Mouse (Mus musculus) kidney, embryonic 15.5 days (tissue): Measurements from ENCODE around the gene Hoxd4. TPM values are rescaled to one million over a fixed set of nuclear protein-coding genes. Genes with fewer than 3 reads are reported as not detected.

Experiments
- ATAC-seq: fragments of 200-750 bp; cut with Nextera tagmentation; replicated peaks from 2 replicates; pipeline ENCODE4 v1.8.0; 2017; ENCODE audit warnings: moderate TSS enrichment; ENCODE audit not compliant: low FRiP score
- H3K27ac ChIP-seq: fragments of 300-500 bp; sonication (generic); 2 replicates; pipeline ENCODE4 v1.5.1; 2015; ENCODE audit warnings: mild to moderate bottlenecking, inconsistent platforms
- H3K27me3 ChIP-seq: fragments of 300-500 bp; sonication (generic); 2 replicates; pipeline ENCODE4 v1.6.1; 2015; ENCODE audit warnings: inconsistent platforms
- H3K36me3 ChIP-seq: fragments of 300-500 bp; sonication (generic); 2 replicates; pipeline ENCODE4 v1.6.1; 2015; ENCODE audit warnings: inconsistent platforms
- H3K4me1 ChIP-seq: fragments of 300-500 bp; sonication (generic); 2 replicates; pipeline ENCODE4 v1.6.1; 2015; ENCODE audit warnings: inconsistent platforms
- H3K4me2 ChIP-seq: fragments of 300-500 bp; sonication (generic); 2 replicates; pipeline ENCODE4 v1.6.1; 2015; ENCODE audit warnings: moderate library complexity, mild to moderate bottlenecking, inconsistent platforms
- H3K4me3 ChIP-seq: fragments of 300-500 bp; sonication (generic); replicated peaks from 2 replicates; pipeline ENCODE4 v1.5.1; 2015; ENCODE audit warnings: mild to moderate bottlenecking, inconsistent platforms
- H3K9ac ChIP-seq: fragments of 300-500 bp; sonication (generic); 2 replicates; pipeline ENCODE4 v1.6.1; 2015; ENCODE audit warnings: mild to moderate bottlenecking, inconsistent platforms
- H3K9me3 ChIP-seq: fragments of 300-500 bp; sonication (generic); replicated peaks from 2 replicates; pipeline ENCODE4 v1.6.1; 2016; ENCODE audit warnings: inconsistent platforms
- WGBS: fragments of 180-500 bp; shearing (Covaris S2); methylation state at CpG from one replicate; pipeline ENCODE4 v1.1.7; 2015; ENCODE audit warnings: mixed read lengths; 5-methylcytosine and 5-hydroxymethylcytosine counted together
- polyA plus RNA-seq: library from polyadenylated mRNA; unstranded; fragments of >200 nt; fragmentation: Nextera tagmentation; extraction: Ambion mirVana; gene quantifications from 2 replicates; pipeline ENCODE4 v1.2.1, GENCODE M21; 2015

Hoxd4 gene
- polyA plus RNA-seq: 5.6 and 5.8 TPM in 2 replicates

GRCm38 (mm10) chr2:74711721-74712621, at the start of gene Hoxd4, which contains the start of gene Hoxd3:
TSS of gene Hoxd4 (plus strand) at chr2:74711929.
TSS of gene Hoxd3 (plus strand) at chr2:74711927.
- Histone ChIP-seq H3K4me2 (peak within 1 kb of the TSS; percentile 75), H3K4me3 (peak within 1 kb of the TSS; percentile 95), H3K36me3 (no peaks in the 10 kb centered on the region), H3K4me1 (peaks cover 61% of the 10 kb centered on the region), H3K27me3 (no peaks in the 10 kb centered on the region), H3K9ac (peak within 1 kb of the TSS; percentile 99), H3K9me3 (no peaks in the 10 kb centered on the region), H3K27ac (peak within 1 kb of the TSS; percentile 96)
- WGBS: under 1% methylated on average over 65 of the region's 65 CpGs
- ATAC-seq: peak; percentile 16

- 3% methylated on average over 18 of the region's 18 CpGs for WGBS
- H3K9ac ChIP-seq: no peak overlapping the region
- H3K4me2 ChIP-seq: peak overlapping the region; percentile 23; the same call in 1 of the 2 replicates
- H3K36me3 ChIP-seq: no peaks in the 10 kb centered on the region
- no peaks in the 10 kb centered on the region for H3K9me3 ChIP-seq
- no peak for ATAC-seq
- H3K4me3 ChIP-seq: no peak overlapping the region
- H3K27me3 ChIP-seq: peaks cover 98% of the 10 kb centered on the region
- H3K4me1 ChIP-seq: peaks cover 35% of the 10 kb centered on the region
- no peak overlapping the region for H3K27ac ChIP-seq
Observed at GRCm38 (mm10) chr2:74663291-74663925, 48.3 kb upstream of the Hoxd4 start.

GRCm38 (mm10) chr2:74666411-74666810, 45.3 kb upstream of the Hoxd4 start:
- Histone ChIP-seq H3K9me3 (no peaks in the 10 kb centered on the region), H3K4me3 (no peak overlapping the region), H3K27me3 (peaks cover 96% of the 10 kb centered on the region), H3K36me3 (no peaks in the 10 kb centered on the region), H3K9ac (no peak overlapping the region), H3K4me1 (peaks cover 27% of the 10 kb centered on the region), H3K4me2 (no peak overlapping the region), H3K27ac (no peak overlapping the region)
- 3% methylated on average over 7 of the region's 7 CpGs for WGBS
- no peak for ATAC-seq

GRCm38 (mm10) chr2:74667191-74667841, 44.4 kb upstream of the Hoxd4 start:
- H3K27ac ChIP-seq: no peak overlapping the region
- no peak overlapping the region for H3K9ac ChIP-seq
- peaks cover 96% of the 10 kb centered on the region for H3K27me3 ChIP-seq
- peak; percentile 31; the same call in 1 of the 2 replicates for ATAC-seq
- H3K4me2 ChIP-seq: peak overlapping the region; percentile 93
- peaks cover 24% of the 10 kb centered on the region for H3K4me1 ChIP-seq
- H3K4me3 ChIP-seq: peak overlapping the region; percentile 52
- WGBS: under 1% methylated on average over 35 of the region's 36 CpGs
- H3K36me3 ChIP-seq: no peaks in the 10 kb centered on the region
- H3K9me3 ChIP-seq: no peaks in the 10 kb centered on the region

GRCm38 (mm10) chr2:74667842-74668357, 43.8 kb upstream of the Hoxd4 start, which contains the start of gene Hoxd13:
TSS of gene Hoxd13 (plus strand) at chr2:74668310.
- H3K9me3 ChIP-seq: no peaks in the 10 kb centered on the region
- H3K4me3 ChIP-seq: peak within 1 kb of the TSS; percentile 52
- peak; percentile 85 for ATAC-seq
- 0 out of 2 replicates have a peak within 1 kb of the TSS, but pooled peaks have one; percentile 35 for H3K9ac ChIP-seq
- no peaks in the 10 kb centered on the region for H3K36me3 ChIP-seq
- H3K27me3 ChIP-seq: peaks cover 96% of the 10 kb centered on the region
- peaks cover 29% of the 10 kb centered on the region for H3K4me1 ChIP-seq
- peak within 1 kb of the TSS; percentile 93 for H3K4me2 ChIP-seq
- no peak within 1 kb of the TSS for H3K27ac ChIP-seq
- 1% methylated on average over 37 of the region's 51 CpGs for WGBS

GRCm38 (mm10) chr2:74668370-74669229, 43.1 kb upstream of the Hoxd4 start:
- Histone ChIP-seq H3K36me3 (no peaks in the 10 kb centered on the region), H3K27ac (no peak overlapping the region), H3K4me3 (peak overlapping the region; percentile 52), H3K9ac (0 out of 2 replicates have a peak overlapping the region, but pooled peaks have one; percentile 35), H3K27me3 (peaks cover 96% of the 10 kb centered on the region), H3K9me3 (no peaks in the 10 kb centered on the region), H3K4me2 (peak overlapping the region; percentile 93), H3K4me1 (peaks cover 32% of the 10 kb centered on the region)
- peak; percentile 53; the same call in 1 of the 2 replicates for ATAC-seq
- under 1% methylated on average over 74 of the region's 74 CpGs for WGBS

GRCm38 (mm10) chr2:74669230-74669578, 42.5 kb upstream of the Hoxd4 start:
- Histone ChIP-seq H3K27me3 (peaks cover 96% of the 10 kb centered on the region), H3K4me1 (peaks cover 38% of the 10 kb centered on the region), H3K9ac (no peak overlapping the region), H3K4me3 (no peak overlapping the region), H3K9me3 (no peaks in the 10 kb centered on the region), H3K4me2 (no peak overlapping the region), H3K27ac (no peak overlapping the region), H3K36me3 (no peaks in the 10 kb centered on the region)
- ATAC-seq: no peak
- WGBS: 0% methylated on average over 3 of the region's 3 CpGs

- H3K4me2 ChIP-seq: no peak overlapping the region
- no peak for ATAC-seq
- peaks cover 96% of the 10 kb centered on the region for H3K27me3 ChIP-seq
- H3K4me1 ChIP-seq: peaks cover 43% of the 10 kb centered on the region
- H3K36me3 ChIP-seq: no peaks in the 10 kb centered on the region
- no peak overlapping the region for H3K9ac ChIP-seq
- 3% methylated on average over 14 of the region's 14 CpGs for WGBS
- H3K4me3 ChIP-seq: no peak overlapping the region
- H3K27ac ChIP-seq: no peak overlapping the region
- H3K9me3 ChIP-seq: no peaks in the 10 kb centered on the region
Observed at GRCm38 (mm10) chr2:74669650-74670235, 42.0 kb upstream of the Hoxd4 start.

- H3K36me3 ChIP-seq: no peaks in the 10 kb centered on the region
- WGBS: 12% methylated on average over 3 of the region's 3 CpGs
Observed at GRCm38 (mm10) chr2:74670632-74671188, 41.0 kb upstream of the Hoxd4 start.

GRCm38 (mm10) chr2:74671847-74672246, 39.9 kb upstream of the Hoxd4 start:
- no peaks in the 10 kb centered on the region for H3K36me3 ChIP-seq
- no peak overlapping the region for H3K4me2 ChIP-seq
- 35% methylated on average over 5 of the region's 5 CpGs for WGBS
- no peak overlapping the region for H3K9ac ChIP-seq
- H3K9me3 ChIP-seq: no peaks in the 10 kb centered on the region
- H3K27ac ChIP-seq: no peak overlapping the region
- ATAC-seq: no peak
- peaks cover 64% of the 10 kb centered on the region for H3K4me1 ChIP-seq
- H3K4me3 ChIP-seq: no peak overlapping the region
- H3K27me3 ChIP-seq: peaks cover 97% of the 10 kb centered on the region

More at GRCm38 (mm10) chr2:74670632-74671188, 41.0 kb upstream of the Hoxd4 start:
- peaks cover 96% of the 10 kb centered on the region for H3K27me3 ChIP-seq
- H3K4me2 ChIP-seq: no peak overlapping the region
- no peak for ATAC-seq
- H3K9ac ChIP-seq: no peak overlapping the region
- H3K9me3 ChIP-seq: no peaks in the 10 kb centered on the region
- peaks cover 53% of the 10 kb centered on the region for H3K4me1 ChIP-seq
- no peak overlapping the region for H3K27ac ChIP-seq
- H3K4me3 ChIP-seq: no peak overlapping the region
